Mouse (Mus musculus): ENCODE measurements around the gene Tnr. TPM values are rescaled to one million over a fixed set of nuclear protein-coding genes. Genes with fewer than 3 reads are reported as not detected.

The Tnr gene
- total and polyA plus RNA-seq, 3 experiments = not detected

GRCm38 (mm10) chr1:159777107-159777506, 253.5 kb downstream of the Tnr start:
- no peaks in the 10 kb centered on the region for H3K36me3 ChIP-seq (replicated peaks in 1 of 2; ENCODE audit: control insufficient read depth in 1 of 2, insufficient read depth in 1 of 2, low read length in 1 of 2)
- no peak overlapping the region for H3K27ac ChIP-seq (ENCODE audit: insufficient read depth, low read depth)
- no peaks in the 10 kb centered on the region for H3K79me2 ChIP-seq (replicated peaks; ENCODE audit: control insufficient read depth, extremely low read depth, insufficient read depth, poor library complexity, severe bottlenecking)
- dilution Hi-C loops (cut with MboI; ENCODE audit: extremely low pct_ligation_motif_present, extremely low pct_unique_long_range_greater_than_20kb, low sequenced_read_pairs) = no loop called here
- in situ Hi-C loops (cut with MboI; ENCODE audit: low pct_ligation_motif_present, low pct_unique_long_range_greater_than_20kb, low sequenced_read_pairs) = no loop called here
- no peak overlapping the region for H3K4me3 ChIP-seq (replicated peaks in 1 of 3; ENCODE audit: low read depth in 2 of 3, low read length in 2 of 3, poor library complexity in 1 of 3)
- H3K4me2 ChIP-seq (ENCODE audit: insufficient read depth, low read depth, poor library complexity, severe bottlenecking) = no peak overlapping the region
- H3K4me1 ChIP-seq (ENCODE audit: control insufficient read depth in 1 of 2, insufficient read depth in 2 of 2) = no peaks in the 10 kb centered on the region
- H3K9ac ChIP-seq (ENCODE audit: insufficient read depth, low read depth) = no peak overlapping the region
- no peaks in the 10 kb centered on the region for H3K9me3 ChIP-seq (replicated peaks; ENCODE audit: low read length)
- DNase-seq (ENCODE audit: extremely low read depth) = no peak
- H3K27me3 ChIP-seq (replicated peaks) = peaks cover 17% of the 10 kb centered on the region
- TF ChIP-seq CHD1 (IDR thresholded peaks at IDR 0.05; ENCODE audit: low read depth, low read length) (no peak), EP300 (IDR thresholded peaks at IDR 0.05; ENCODE audit: low read length) (no peak), SIN3A (IDR thresholded peaks at IDR 0.05; ENCODE audit: low read length) (no peak), GABPA (IDR thresholded peaks at IDR 0.05; ENCODE audit: insufficient replicate concordance, low read depth, low read length) (no peak), NELFE (IDR thresholded peaks at IDR 0.05; ENCODE audit: low read depth, low read length) (no peak), MYC (IDR thresholded peaks at IDR 0.05; ENCODE audit: low read depth, low read length) (no peak), MAFK (IDR thresholded peaks at IDR 0.05; ENCODE audit: insufficient replicate concordance, low read length) (no peak), USF1 (IDR thresholded peaks at IDR 0.05; ENCODE audit: low read depth, low read length) (no peak), ZC3H11A (IDR thresholded peaks at IDR 0.05; ENCODE audit: low read depth, low read length) (no peak), IRF4 (IDR thresholded peaks at IDR 0.05; ENCODE audit: low read depth, low read length) (no peak), PAX5 (IDR thresholded peaks at IDR 0.05; ENCODE audit: low read length) (no peak), ZMIZ1 (IDR thresholded peaks at IDR 0.05; ENCODE audit: low read depth, low read length) (no peak), E2F4 (IDR thresholded peaks at IDR 0.05; ENCODE audit: insufficient replicate concordance, low read depth, low read length) (no peak), CHD2 (IDR thresholded peaks at IDR 0.05; ENCODE audit: low read length) (no peak)

- dilution Hi-C loops (cut with MboI; ENCODE audit: extremely low pct_ligation_motif_present, extremely low pct_unique_long_range_greater_than_20kb, low sequenced_read_pairs) = no loop called here
- no peaks in the 10 kb centered on the region for H3K36me3 ChIP-seq (replicated peaks in 1 of 2; ENCODE audit: control insufficient read depth in 1 of 2, insufficient read depth in 1 of 2, low read length in 1 of 2)
- peaks cover 18% of the 10 kb centered on the region for H3K27me3 ChIP-seq (replicated peaks)
- H3K9me3 ChIP-seq (replicated peaks; ENCODE audit: low read length) = no peaks in the 10 kb centered on the region
- no peak overlapping the region for H3K4me3 ChIP-seq (replicated peaks in 1 of 3; ENCODE audit: low read depth in 2 of 3, low read length in 2 of 3, poor library complexity in 1 of 3)
- H3K4me1 ChIP-seq (ENCODE audit: control insufficient read depth in 1 of 2, insufficient read depth in 2 of 2) = no peaks in the 10 kb centered on the region
- no peak overlapping the region for H3K27ac ChIP-seq (ENCODE audit: insufficient read depth, low read depth)
- in situ Hi-C loops (cut with MboI; ENCODE audit: low pct_ligation_motif_present, low pct_unique_long_range_greater_than_20kb, low sequenced_read_pairs) = no loop called here
- H3K79me2 ChIP-seq (replicated peaks; ENCODE audit: control insufficient read depth, extremely low read depth, insufficient read depth, poor library complexity, severe bottlenecking) = no peaks in the 10 kb centered on the region
- no peak overlapping the region for H3K4me2 ChIP-seq (ENCODE audit: insufficient read depth, low read depth, poor library complexity, severe bottlenecking)
- no peak for TF ChIP-seq ZKSCAN1 (IDR thresholded peaks at IDR 0.05; ENCODE audit: borderline replicate concordance, low read depth, low read length)
- no peak for TF ChIP-seq UBTF (IDR thresholded peaks at IDR 0.05; ENCODE audit: low read depth, low read length)
- TF ChIP-seq CHD1 (IDR thresholded peaks at IDR 0.05; ENCODE audit: low read depth, low read length) = no peak
- no peak for TF ChIP-seq JUND (conservative IDR thresholded peaks at IDR 0.05; ENCODE audit: low read depth, low read length)
- no peak for TF ChIP-seq TBP (conservative IDR thresholded peaks at IDR 0.05; ENCODE audit: low read depth, low read length)
- no peak for TF ChIP-seq USF1 (IDR thresholded peaks at IDR 0.05; ENCODE audit: low read depth, low read length)
- TF ChIP-seq SIN3A (IDR thresholded peaks at IDR 0.05; ENCODE audit: low read length) = no peak
- TF ChIP-seq MEF2A (IDR thresholded peaks at IDR 0.05; ENCODE audit: borderline replicate concordance, low read depth, low read length) = no peak
- TF ChIP-seq ZC3H11A (IDR thresholded peaks at IDR 0.05; ENCODE audit: low read depth, low read length) = no peak
- TF ChIP-seq POLR2AphosphoS2 (IDR thresholded peaks at IDR 0.05; ENCODE audit: low read depth, low read length) = no peak
- no peak for TF ChIP-seq PAX5 (IDR thresholded peaks at IDR 0.05; ENCODE audit: low read length)
- no peak for DNase-seq (ENCODE audit: extremely low read depth)
- no peak overlapping the region for H3K9ac ChIP-seq (ENCODE audit: insufficient read depth, low read depth)
Observed at GRCm38 (mm10) chr1:159779424-159779823, 255.9 kb downstream of the Tnr start.

Measured in CH12.LX (cell line).